Mouse (Mus musculus) limb, embryonic 13.5 days (tissue): ENCODE data around the gene Agl. TPM values are rescaled to one million over a fixed set of nuclear protein-coding genes. Genes with fewer than 3 reads are reported as not detected.

Source experiments
- ATAC-seq: fragments of 200-750 bp; cut with Nextera tagmentation; 2 replicates; pipeline ENCODE4 v1.8.0; 2017; ENCODE audit warnings: low read depth, moderate number of reproducible peaks, moderate TSS enrichment; ENCODE audit not compliant: low FRiP score
- H3K27ac ChIP-seq: fragments of 300-500 bp; sonication (generic); 2 replicates; pipeline ENCODE4 v1.5.1; 2015; ENCODE audit warnings: inconsistent platforms, mild to moderate bottlenecking, moderate library complexity
- H3K27me3 ChIP-seq: fragments of 300-500 bp; sonication (generic); 2 replicates; pipeline ENCODE4 v1.6.1; 2015; ENCODE audit warnings: mild to moderate bottlenecking, inconsistent platforms
- H3K36me3 ChIP-seq: fragments of 300-500 bp; sonication (generic); 2 replicates; pipeline ENCODE4 v1.6.1; 2015; ENCODE audit warnings: inconsistent platforms, mild to moderate bottlenecking, moderate library complexity
- H3K4me1 ChIP-seq: fragments of 300-500 bp; sonication (generic); 2 replicates; pipeline ENCODE4 v1.6.1; 2015; ENCODE audit warnings: inconsistent platforms
- H3K4me2 ChIP-seq: fragments of 300-500 bp; sonication (generic); replicated peaks from 2 replicates; pipeline ENCODE4 v1.6.1; 2015; ENCODE audit warnings: inconsistent platforms, mild to moderate bottlenecking, moderate library complexity
- H3K4me3 ChIP-seq: fragments of 300-500 bp; sonication (generic); 2 replicates; pipeline ENCODE4 v1.5.1; 2015; ENCODE audit warnings: moderate library complexity, mild to moderate bottlenecking, inconsistent platforms
- H3K9ac ChIP-seq: fragments of 300-500 bp; sonication (generic); 2 replicates; pipeline ENCODE4 v1.6.1; 2015; ENCODE audit warnings: mild to moderate bottlenecking, inconsistent platforms
- H3K9me3 ChIP-seq: fragments of 300-500 bp; sonication (generic); 2 replicates; pipeline ENCODE4 v1.6.1; 2016; ENCODE audit warnings: inconsistent platforms
- WGBS: fragments of 180-500 bp; shearing (Covaris S2); methylation state at CpG from one replicate; pipeline ENCODE4 v1.1.7; 2015; 5-methylcytosine and 5-hydroxymethylcytosine counted together
- polyA plus RNA-seq: library from polyadenylated mRNA; unstranded; fragments of >200 nt; fragmentation: Nextera tagmentation; extraction: Ambion mirVana; gene quantifications from 2 replicates; pipeline ENCODE4 v1.2.1, GENCODE M21; 2015

Gene Agl
- polyA plus RNA-seq, 1 experiment from 2014 or later, result 21.1 TPM

- ATAC-seq, result no peak
- no peaks in the 10 kb centered on the region for H3K9me3 ChIP-seq
- WGBS, result 65% methylated on average over 9 of the region's 9 CpGs
- H3K4me1 ChIP-seq, result no peaks in the 10 kb centered on the region
- no peaks in the 10 kb centered on the region for H3K27me3 ChIP-seq
- H3K4me2 ChIP-seq, result no peak overlapping the region
- no peak overlapping the region for H3K9ac ChIP-seq
- no peak overlapping the region for H3K27ac ChIP-seq
- no peaks in the 10 kb centered on the region for H3K36me3 ChIP-seq
- H3K4me3 ChIP-seq, result no peak overlapping the region
Observed at GRCm38 (mm10) chr3:116726807-116727206, 81.2 kb downstream of the Agl start.

DNA sequence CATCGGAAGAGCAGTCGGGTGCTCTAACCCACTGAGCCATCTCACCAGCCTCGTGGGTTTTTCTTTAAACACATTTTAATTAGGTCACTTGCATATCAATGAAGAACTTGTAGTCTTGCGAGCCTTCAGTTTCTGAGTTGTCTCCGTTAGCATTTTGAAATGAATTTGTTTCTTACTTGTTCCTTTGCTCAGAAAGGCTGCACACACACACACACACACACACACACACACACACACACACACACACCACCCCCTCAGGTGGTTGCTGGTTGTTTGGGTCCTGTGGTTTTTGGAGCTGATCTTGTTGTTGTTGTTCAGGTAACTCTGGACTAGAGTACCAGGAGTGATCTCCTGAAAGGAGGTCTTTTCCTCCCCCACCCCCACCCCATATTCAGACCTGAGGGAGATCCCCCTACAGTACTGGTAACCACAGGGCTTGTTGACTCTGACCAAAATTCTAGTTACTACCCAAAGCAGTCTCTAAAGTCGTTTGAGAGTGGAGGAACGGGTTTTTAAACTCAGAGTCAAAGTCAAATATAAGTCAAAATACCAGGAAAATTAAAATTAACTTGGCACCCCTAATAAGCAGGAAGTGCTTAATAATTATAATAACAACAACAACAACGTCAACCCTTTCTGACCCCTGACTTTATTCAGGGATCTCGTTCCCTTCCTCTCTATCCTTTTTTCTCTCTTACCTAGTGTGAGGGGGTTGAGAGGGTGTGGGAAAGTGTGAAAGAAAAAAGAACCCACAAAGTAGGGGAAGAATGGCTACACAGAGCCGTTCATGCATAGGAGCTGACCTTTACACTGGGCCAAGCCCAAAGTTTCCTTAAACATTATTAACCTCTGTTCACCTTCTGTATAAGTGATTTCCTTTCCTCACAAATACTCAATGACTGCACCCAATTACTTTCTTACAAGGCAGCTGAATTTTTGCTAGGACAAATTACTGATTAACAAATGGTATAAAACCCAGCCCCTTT lies 84.2 kb downstream of the Agl start:
- H3K36me3 ChIP-seq, result no peaks in the 10 kb centered on the region
- no peaks in the 10 kb centered on the region for H3K4me1 ChIP-seq
- no peak overlapping the region for H3K9ac ChIP-seq
- no peaks in the 10 kb centered on the region for H3K9me3 ChIP-seq
- H3K27me3 ChIP-seq, result no peaks in the 10 kb centered on the region
- no peak for ATAC-seq
- no peak overlapping the region for H3K27ac ChIP-seq
- no peak overlapping the region for H3K4me3 ChIP-seq
- WGBS, result 62% methylated on average over 10 of the region's 10 CpGs
- no peak overlapping the region for H3K4me2 ChIP-seq

GRCm38 (mm10) chr3:116722980-116723379 lies 85.0 kb downstream of the Agl start:
- Histone ChIP-seq H3K4me3 (no peak overlapping the region), H3K4me1 (no peaks in the 10 kb centered on the region), H3K27ac (no peak overlapping the region), H3K9me3 (no peaks in the 10 kb centered on the region), H3K9ac (no peak overlapping the region), H3K4me2 (no peak overlapping the region), H3K27me3 (no peaks in the 10 kb centered on the region), H3K36me3 (no peaks in the 10 kb centered on the region)
- WGBS, result 68% methylated on average over 4 of the region's 4 CpGs
- ATAC-seq, result no peak

- no peaks in the 10 kb centered on the region for H3K27me3 ChIP-seq
- 56% methylated on average over 3 of the region's 3 CpGs for WGBS
- no peak for ATAC-seq
Observed at GRCm38 (mm10) chr3:116718951-116719350, 89.0 kb downstream of the Agl start.

GRCm38 (mm10) chr3:116713031-116713430 lies 94.9 kb downstream of the Agl start:
- peak overlapping the region; percentile 93 for H3K9ac ChIP-seq
- no peak for ATAC-seq
- no peaks in the 10 kb centered on the region for H3K9me3 ChIP-seq
- peaks cover 5% of the 10 kb centered on the region; the same call in 1 of the 2 replicates for H3K36me3 ChIP-seq
- 24% methylated on average over 5 of the region's 5 CpGs for WGBS
- H3K27ac ChIP-seq, result no peak overlapping the region
- H3K4me3 ChIP-seq, result peak overlapping the region; percentile 89
- 0 out of 2 replicates have a peak, but pooled peaks cover 4% of the 10 kb centered on the region for H3K27me3 ChIP-seq
- H3K4me2 ChIP-seq, result peak overlapping the region; percentile 78
- H3K4me1 ChIP-seq, result peaks cover 16% of the 10 kb centered on the region

More at GRCm38 (mm10) chr3:116718951-116719350, 89.0 kb downstream of the Agl start:
- no peak overlapping the region for H3K27ac ChIP-seq
- no peak overlapping the region for H3K4me3 ChIP-seq
- no peak overlapping the region for H3K4me2 ChIP-seq
- H3K9ac ChIP-seq, result no peak overlapping the region
- no peaks in the 10 kb centered on the region for H3K36me3 ChIP-seq
- H3K4me1 ChIP-seq, result no peaks in the 10 kb centered on the region
- no peaks in the 10 kb centered on the region for H3K9me3 ChIP-seq

GRCm38 (mm10) chr3:116712436-116712881 lies 95.5 kb downstream of the Agl start, which contains the start of gene Slc35a3:
Gene Slc35a3, minus strand, starts transcription at chr3:116712831.
- WGBS, result 2% methylated on average over 8 of the region's 8 CpGs
- Histone ChIP-seq H3K9me3 (no peaks in the 10 kb centered on the region), H3K4me1 (peaks cover 16% of the 10 kb centered on the region), H3K27ac (peak within 1 kb of the TSS; percentile 85), H3K9ac (peak within 1 kb of the TSS; percentile 93), H3K36me3 (peaks cover 5% of the 10 kb centered on the region; the same call in 1 of the 2 replicates), H3K4me2 (peak within 1 kb of the TSS; percentile 78), H3K4me3 (peak within 1 kb of the TSS; percentile 89), H3K27me3 (0 out of 2 replicates have a peak, but pooled peaks cover 4% of the 10 kb centered on the region)
- ATAC-seq, result no peak

DNA sequence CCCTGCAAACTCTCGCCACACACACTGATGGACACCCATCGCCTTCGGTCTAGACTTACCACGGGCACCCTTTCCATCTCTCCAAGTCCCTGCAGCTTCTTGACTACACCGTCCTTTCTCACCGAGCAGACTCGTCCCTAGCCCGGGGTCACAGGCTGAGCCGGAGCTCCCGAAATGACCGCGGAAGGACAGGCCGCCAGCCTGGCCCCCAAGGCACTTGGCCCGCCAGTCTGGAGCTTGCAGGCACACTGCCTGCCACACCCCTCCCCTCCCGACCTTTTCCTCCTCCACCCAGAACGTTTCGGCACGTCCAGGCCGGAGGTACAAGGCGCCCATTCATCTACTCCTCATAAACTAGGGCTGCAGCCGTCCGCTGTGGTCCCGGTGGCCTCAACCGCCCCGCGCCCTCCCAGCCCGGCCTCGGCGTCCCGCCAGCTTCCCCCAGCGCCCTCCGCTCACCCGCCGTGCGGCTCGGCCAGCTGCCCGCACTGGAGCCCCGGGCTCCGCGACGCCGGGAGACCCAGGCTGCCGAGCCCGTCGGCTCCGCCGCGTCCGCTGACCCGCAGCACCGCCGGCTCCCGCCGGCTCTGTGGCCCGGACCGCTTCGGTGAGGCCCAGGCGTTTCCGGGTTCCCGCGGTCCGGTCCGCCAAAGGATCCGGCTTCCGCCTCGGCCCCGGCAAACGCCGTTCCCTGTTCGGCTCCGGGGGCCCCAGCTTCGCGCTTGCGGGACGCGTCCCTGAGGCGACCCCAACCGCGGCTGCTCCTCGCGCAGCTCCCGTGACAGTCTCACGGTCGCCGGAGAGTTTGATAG lies 96.1 kb downstream of the Agl start:
- peak; percentile 91 for ATAC-seq
- H3K9me3 ChIP-seq, result no peaks in the 10 kb centered on the region
- peak overlapping the region; percentile 93 for H3K9ac ChIP-seq
- WGBS, result under 1% methylated on average over 83 of the region's 85 CpGs
- peak overlapping the region; percentile 89 for H3K4me3 ChIP-seq
- H3K27me3 ChIP-seq, result 0 out of 2 replicates have a peak, but pooled peaks cover 4% of the 10 kb centered on the region
- peak overlapping the region; percentile 78 for H3K4me2 ChIP-seq
- H3K27ac ChIP-seq, result peak overlapping the region; percentile 85
- H3K36me3 ChIP-seq, result peaks cover 8% of the 10 kb centered on the region; the same call in 1 of the 2 replicates
- peaks cover 16% of the 10 kb centered on the region for H3K4me1 ChIP-seq

DNA sequence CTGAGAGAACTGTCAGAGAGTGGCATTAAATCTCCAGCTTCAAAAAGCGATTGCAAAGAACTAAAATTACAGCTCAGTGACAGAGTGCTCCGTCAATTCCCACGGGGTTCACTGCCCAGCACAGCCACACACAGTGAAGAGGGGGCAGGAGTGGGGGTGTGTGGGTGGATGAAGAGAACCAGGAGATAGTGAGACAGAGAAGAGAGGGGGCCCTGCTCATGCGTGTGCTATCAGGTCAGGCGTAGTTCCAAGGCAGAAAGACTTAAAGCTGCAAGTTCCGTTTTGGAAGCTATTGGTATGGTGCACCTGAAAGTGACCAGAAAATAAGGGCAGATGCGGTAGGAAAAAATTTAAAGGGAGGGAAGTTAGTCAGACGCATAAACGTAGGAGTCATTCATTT lies 97.0 kb downstream of the Agl start:
- 0 out of 2 replicates have a peak, but pooled peaks cover 4% of the 10 kb centered on the region for H3K27me3 ChIP-seq
- H3K4me3 ChIP-seq, result peak overlapping the region; percentile 89
- H3K27ac ChIP-seq, result no peak overlapping the region
- peak overlapping the region; percentile 93 for H3K9ac ChIP-seq
- H3K9me3 ChIP-seq, result no peaks in the 10 kb centered on the region
- H3K4me2 ChIP-seq, result peak overlapping the region; percentile 78
- ATAC-seq, result no peak
- peaks cover 16% of the 10 kb centered on the region for H3K4me1 ChIP-seq
- WGBS, result 45% methylated on average over 9 of the region's 9 CpGs
- H3K36me3 ChIP-seq, result peaks cover 15% of the 10 kb centered on the region

- H3K27ac ChIP-seq, result no peak overlapping the region
- H3K4me2 ChIP-seq, result no peak overlapping the region
- H3K9me3 ChIP-seq, result no peaks in the 10 kb centered on the region
- H3K36me3 ChIP-seq, result peaks cover 18% of the 10 kb centered on the region
- H3K27me3 ChIP-seq, result no peaks in the 10 kb centered on the region
- no peak for ATAC-seq
- WGBS, result 92% methylated on average over 1 of the region's 1 CpGs
- peaks cover under 1% of the 10 kb centered on the region for H3K4me1 ChIP-seq
- H3K9ac ChIP-seq, result no peak overlapping the region
- no peak overlapping the region for H3K4me3 ChIP-seq
Observed at GRCm38 (mm10) chr3:116705637-116706204, 102.2 kb downstream of the Agl start.

DNA sequence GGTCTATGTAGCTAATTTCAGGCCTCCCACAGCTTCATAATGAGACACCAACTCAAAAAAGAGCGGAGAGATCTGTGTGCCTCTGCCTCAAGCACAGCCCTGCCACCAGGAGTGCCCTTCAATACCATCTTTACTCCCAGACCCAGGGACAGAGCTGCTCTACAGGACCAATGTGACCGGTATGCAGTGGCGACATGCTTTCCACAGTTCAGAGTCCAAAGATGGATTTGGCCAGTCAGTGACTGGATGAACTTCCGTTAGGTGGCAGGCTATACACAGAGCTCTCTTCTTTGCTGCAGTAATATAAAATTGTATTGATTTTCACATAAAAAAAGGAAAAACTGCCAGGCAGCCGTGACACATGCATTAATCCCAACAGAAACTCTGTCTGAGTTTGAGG lies 104.1 kb downstream of the Agl start:
- H3K4me3 ChIP-seq, result no peak overlapping the region
- H3K4me1 ChIP-seq, result no peaks in the 10 kb centered on the region
- no peak overlapping the region for H3K4me2 ChIP-seq
- H3K9me3 ChIP-seq, result no peaks in the 10 kb centered on the region
- WGBS, result 88% methylated on average over 5 of the region's 5 CpGs
- no peaks in the 10 kb centered on the region for H3K27me3 ChIP-seq
- H3K9ac ChIP-seq, result no peak overlapping the region
- peaks cover 13% of the 10 kb centered on the region for H3K36me3 ChIP-seq
- no peak for ATAC-seq
- H3K27ac ChIP-seq, result no peak overlapping the region

GRCm38 (mm10) chr3:116702647-116703272 lies 105.2 kb downstream of the Agl start:
- H3K36me3 ChIP-seq, result peaks cover 13% of the 10 kb centered on the region
- H3K4me3 ChIP-seq, result no peak overlapping the region
- no peaks in the 10 kb centered on the region for H3K4me1 ChIP-seq
- ATAC-seq, result no peak
- no peak overlapping the region for H3K27ac ChIP-seq
- 87% methylated on average over 1 of the region's 1 CpGs for WGBS
- H3K4me2 ChIP-seq, result no peak overlapping the region
- no peak overlapping the region for H3K9ac ChIP-seq
- H3K9me3 ChIP-seq, result no peaks in the 10 kb centered on the region
- no peaks in the 10 kb centered on the region for H3K27me3 ChIP-seq
